Mouse (Mus musculus): Measurements from ENCODE around the gene Naa10.

GRCm38 (mm10) chrX:73910049-73910448, 11.7 kb downstream of the Naa10 start:
- no peak for TF ChIP-seq CTCF (IDR thresholded peaks at IDR 0.05; ENCODE audit: low read depth, low read length)
- TF ChIP-seq POLR2A (IDR thresholded peaks at IDR 0.05; ENCODE audit: insufficient read depth, low read length): no peak

Data from ES-Bruce4 (cell line).